Comparison of ENCODE assay signal across 1 mouse cellular context in genomic region chr11:97829913-97830476, GRCm38 (mm10).
TF ChIP-seq lines count a peak whose summit lies in the region.

No protein-coding gene starts in this region.

TF ChIP-seq in ES-E14, 5 proteins besides CTCF, POLR2A, EP300 and RAD21:
- TF ChIP-seq HCFC1 (IDR thresholded peaks at IDR 0.05; ENCODE audit: borderline replicate concordance, insufficient read depth, low read length) (no peak), CHD2 (IDR thresholded peaks at IDR 0.05; ENCODE audit: low read depth, low read length) (no peak), MAFK (IDR thresholded peaks at IDR 0.05; ENCODE audit: insufficient read depth, low read depth, low read length) (no peak), ZC3H11A (IDR thresholded peaks at IDR 0.05; ENCODE audit: borderline replicate concordance, low read depth, low read length) (no peak), ZNF384 (IDR thresholded peaks at IDR 0.05; ENCODE audit: low read depth, low read length) (no peak)
TF ChIP-seq in ES-E14: peak in this region for 0.
